Mouse (Mus musculus): Measurements from ENCODE around the gene Ggta1.

GRCm38 (mm10) chr2:35505519-35506286 lies 42.7 kb upstream of the Ggta1 start:
- no peak for TF ChIP-seq CTCF (conservative IDR thresholded peaks at IDR 0.05; ENCODE audit: insufficient read depth, insufficient read length, low read depth, low read length)
- no peak for TF ChIP-seq POLR2A (IDR thresholded peaks at IDR 0.05; ENCODE audit: low read depth, low read length)
